Mouse (Mus musculus): ENCODE measurements around the gene Peli2. TPM values are rescaled to one million over a fixed set of nuclear protein-coding genes. Genes with fewer than 3 reads are reported as not detected.

Gene Peli2
- polyA plus RNA-seq (2012; rRNA removed): 14.9 and 15.5 TPM in 2 replicates

DNA sequence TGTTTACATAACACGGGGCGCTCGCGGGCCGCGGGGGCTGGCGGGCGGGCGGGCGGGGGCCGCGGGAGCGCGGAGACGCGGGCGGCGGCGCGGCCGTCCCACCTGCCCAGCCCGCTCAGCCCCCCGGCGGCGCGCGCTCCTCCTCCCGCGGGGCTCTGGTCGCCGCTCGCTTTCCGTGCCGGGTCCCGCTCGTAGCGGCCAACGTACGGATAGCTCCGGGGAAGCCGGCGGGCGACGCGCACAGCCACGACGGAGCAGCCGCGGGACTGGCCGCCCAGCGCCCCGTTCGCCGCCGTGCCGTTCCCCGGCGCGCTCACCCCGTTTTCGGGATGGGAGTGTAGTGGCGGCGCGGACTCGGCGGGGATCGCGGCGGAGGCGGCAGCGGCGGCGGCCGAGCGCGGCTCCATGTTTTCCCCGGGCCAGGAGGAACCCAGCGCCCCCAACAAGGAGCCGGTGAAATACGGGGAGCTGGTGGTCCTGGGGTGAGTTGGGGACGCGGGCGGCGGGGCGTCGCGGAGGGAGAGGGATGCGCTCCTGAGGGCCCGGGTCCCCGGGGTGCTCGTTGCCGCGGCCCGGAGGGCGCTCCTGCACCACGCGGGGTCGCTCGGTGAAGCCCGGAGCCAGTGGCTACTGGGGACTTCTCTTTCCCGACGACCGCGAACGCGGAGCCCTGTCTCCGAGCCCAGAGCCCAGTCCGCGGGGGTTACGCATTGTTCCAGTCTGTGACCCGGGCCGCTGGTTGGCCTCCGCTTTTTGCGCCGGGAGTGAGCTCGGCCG, at the start of gene Peli2:
Gene Peli2, plus strand, starts transcription at position 72 of the 777 bp plus-strand sequence.

